Mouse (Mus musculus): ENCODE measurements at regions not wholly inside any gene's neighbourhood (a gene's known extent, or its start where the extent isn't known, plus 50 kb on each side); places are given as distances from the start of the nearest gene placed in this dataset.

GRCm38 (mm10) chr4:56524430-56524985, 215.4 kb upstream of the Gm26657 start:
- no peak overlapping the region for H3K4me2 ChIP-seq (replicated peaks; ENCODE audit: low read depth, low read length, severe bottlenecking)
- ATAC-seq (ENCODE audit: low FRiP score, low read depth) (no peak), DNase-seq (ENCODE audit: low spot score) (no peak)
- TF ChIP-seq POLR2A (IDR thresholded peaks at IDR 0.05; ENCODE audit: borderline replicate concordance, extremely low read depth, insufficient read depth, insufficient read length): no peak
- H3K4me3 ChIP-seq (replicated peaks; ENCODE audit: low read length): no peak overlapping the region
- H3K27me3 ChIP-seq (ENCODE audit: control insufficient read depth, insufficient read depth, low read length): no peaks in the 10 kb centered on the region
- no peak overlapping the region for H3K9ac ChIP-seq (ENCODE audit: low read depth, low read length, severe bottlenecking)
- no peak overlapping the region for H3K27ac ChIP-seq (replicated peaks; ENCODE audit: low read depth, low read length)
- H3K9me3 ChIP-seq (ENCODE audit: control insufficient read depth, low read length): no peaks in the 10 kb centered on the region
- WGBS: 87% methylated on average over 6 of the region's 6 CpGs
- no peaks in the 10 kb centered on the region for H3K36me3 ChIP-seq (ENCODE audit: control insufficient read depth, insufficient read depth, low read length)
- H3K4me1 ChIP-seq (ENCODE audit: control insufficient read depth, insufficient read depth, low read length): no peaks in the 10 kb centered on the region

GRCm38 (mm10) chr4:56507770-56508169, 232.1 kb upstream of the Gm26657 start:
- no peak for ATAC-seq (ENCODE audit: low FRiP score, low read depth)
- WGBS: 89% methylated on average over 4 of the region's 4 CpGs
- no peak overlapping the region for H3K27ac ChIP-seq (replicated peaks; ENCODE audit: low read depth, low read length)
- no peak for TF ChIP-seq POLR2A (IDR thresholded peaks at IDR 0.05; ENCODE audit: borderline replicate concordance, extremely low read depth, insufficient read depth, insufficient read length)
- no peak overlapping the region for H3K9ac ChIP-seq (ENCODE audit: low read depth, low read length, severe bottlenecking)
- no peak overlapping the region for H3K4me3 ChIP-seq (replicated peaks; ENCODE audit: low read length)
- H3K9me3 ChIP-seq (ENCODE audit: control insufficient read depth, low read length): no peaks in the 10 kb centered on the region
- no peaks in the 10 kb centered on the region for H3K4me1 ChIP-seq (ENCODE audit: control insufficient read depth, insufficient read depth, low read length)
- no peaks in the 10 kb centered on the region for H3K27me3 ChIP-seq (ENCODE audit: control insufficient read depth, insufficient read depth, low read length)
- DNase-seq (ENCODE audit: low spot score): no peak
- H3K36me3 ChIP-seq (ENCODE audit: control insufficient read depth, insufficient read depth, low read length): no peaks in the 10 kb centered on the region
- H3K4me2 ChIP-seq (replicated peaks; ENCODE audit: low read depth, low read length, severe bottlenecking): no peak overlapping the region

DNA sequence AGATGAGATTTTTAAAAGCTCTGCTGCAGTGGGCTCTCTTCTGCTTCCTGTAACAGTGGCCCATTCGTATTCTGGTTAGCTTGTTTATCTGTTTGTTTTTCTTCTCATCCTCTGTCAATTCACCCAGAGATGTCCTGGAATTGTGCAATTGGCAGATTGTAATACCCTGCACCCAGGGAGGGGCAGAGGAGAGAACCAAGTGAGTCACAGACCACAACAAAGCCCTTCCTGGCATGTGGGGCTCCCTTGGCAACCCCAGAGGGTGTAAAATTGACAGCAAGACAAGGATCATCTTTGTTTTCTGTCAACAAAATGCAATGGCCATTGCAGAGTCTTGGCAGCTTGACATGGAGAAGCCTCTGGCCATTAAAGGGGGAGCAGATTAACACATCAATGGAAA, 233.1 kb upstream of the Gm26657 start:
- Histone ChIP-seq H3K36me3 (ENCODE audit: control insufficient read depth, insufficient read depth, low read length) (no peaks in the 10 kb centered on the region), H3K27ac (replicated peaks; ENCODE audit: low read depth, low read length) (no peak overlapping the region), H3K4me2 (replicated peaks; ENCODE audit: low read depth, low read length, severe bottlenecking) (no peak overlapping the region), H3K27me3 (ENCODE audit: control insufficient read depth, insufficient read depth, low read length) (no peaks in the 10 kb centered on the region), H3K9me3 (ENCODE audit: control insufficient read depth, low read length) (no peaks in the 10 kb centered on the region), H3K4me1 (ENCODE audit: control insufficient read depth, insufficient read depth, low read length) (no peaks in the 10 kb centered on the region), H3K4me3 (replicated peaks; ENCODE audit: low read length) (no peak overlapping the region), H3K9ac (ENCODE audit: low read depth, low read length, severe bottlenecking) (no peak overlapping the region)
- no peak for TF ChIP-seq POLR2A (IDR thresholded peaks at IDR 0.05; ENCODE audit: borderline replicate concordance, extremely low read depth, insufficient read depth, insufficient read length)
- WGBS: 71% methylated on average over 1 of the region's 1 CpGs
- DNase-seq (ENCODE audit: low spot score) (no peak), ATAC-seq (ENCODE audit: low FRiP score, low read depth) (no peak)

- no peaks in the 10 kb centered on the region for H3K4me1 ChIP-seq (ENCODE audit: control insufficient read depth, insufficient read depth, low read length)
- H3K9me3 ChIP-seq (ENCODE audit: control insufficient read depth, low read length): no peaks in the 10 kb centered on the region
- no peak for TF ChIP-seq POLR2A (IDR thresholded peaks at IDR 0.05; ENCODE audit: borderline replicate concordance, extremely low read depth, insufficient read depth, insufficient read length)
- DNase-seq (ENCODE audit: low spot score) (no peak), ATAC-seq (ENCODE audit: low FRiP score, low read depth) (no peak)
- no peaks in the 10 kb centered on the region for H3K36me3 ChIP-seq (ENCODE audit: control insufficient read depth, insufficient read depth, low read length)
- no peaks in the 10 kb centered on the region for H3K27me3 ChIP-seq (ENCODE audit: control insufficient read depth, insufficient read depth, low read length)
- H3K9ac ChIP-seq (ENCODE audit: low read depth, low read length, severe bottlenecking): no peak overlapping the region
- no peak overlapping the region for H3K4me2 ChIP-seq (replicated peaks; ENCODE audit: low read depth, low read length, severe bottlenecking)
- no peak overlapping the region for H3K27ac ChIP-seq (replicated peaks; ENCODE audit: low read depth, low read length)
- 81% methylated on average over 1 of the region's 1 CpGs for WGBS
- no peak overlapping the region for H3K4me3 ChIP-seq (replicated peaks; ENCODE audit: low read length)
Observed at GRCm38 (mm10) chr4:56506067-56506466, 233.8 kb upstream of the Gm26657 start.

DNA sequence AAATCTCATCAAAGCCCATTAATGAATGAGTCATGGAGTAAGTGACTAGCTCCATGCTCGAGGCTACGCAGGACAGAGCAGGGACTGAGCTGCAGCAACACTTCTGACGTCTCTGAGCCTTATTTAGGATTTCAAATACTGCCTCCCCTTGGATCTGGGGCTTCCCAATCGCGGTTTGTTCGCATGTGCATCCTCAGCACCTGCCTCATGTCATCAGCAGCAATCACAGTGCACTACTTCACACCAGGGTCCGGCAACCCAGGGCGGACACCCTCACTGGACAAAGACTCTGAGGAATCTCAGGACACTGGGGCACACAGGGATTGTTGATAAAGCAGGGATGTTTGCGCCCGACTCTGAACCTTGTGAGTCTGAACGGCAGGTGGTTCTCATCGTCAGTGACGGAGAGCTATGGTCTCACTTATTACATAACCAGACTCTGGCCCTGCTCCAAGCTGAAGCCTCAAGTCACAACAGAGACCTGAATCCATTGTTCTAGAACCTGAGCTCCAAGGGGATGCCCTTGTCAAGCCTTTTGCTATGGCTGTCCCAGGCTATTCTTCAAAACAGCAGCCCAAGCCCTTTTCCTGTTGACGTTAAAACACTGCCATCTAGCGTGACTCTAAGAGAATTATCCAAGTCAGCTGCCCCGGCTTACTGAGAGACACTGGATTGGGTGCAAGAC, 247.2 kb upstream of the Gm26657 start:
- no peak overlapping the region for H3K4me3 ChIP-seq (replicated peaks; ENCODE audit: low read length)
- peak; percentile 94 for DNase-seq (ENCODE audit: low spot score)
- H3K9me3 ChIP-seq (ENCODE audit: control insufficient read depth, low read length): no peaks in the 10 kb centered on the region
- no peaks in the 10 kb centered on the region for H3K27me3 ChIP-seq (ENCODE audit: control insufficient read depth, insufficient read depth, low read length)
- H3K9ac ChIP-seq (ENCODE audit: low read depth, low read length, severe bottlenecking): no peak overlapping the region
- no peaks in the 10 kb centered on the region for H3K36me3 ChIP-seq (ENCODE audit: control insufficient read depth, insufficient read depth, low read length)
- ATAC-seq (ENCODE audit: low FRiP score, low read depth): peak; percentile 37; the same call in 1 of the 2 replicates
- H3K4me2 ChIP-seq (replicated peaks; ENCODE audit: low read depth, low read length, severe bottlenecking): no peak overlapping the region
- no peaks in the 10 kb centered on the region for H3K4me1 ChIP-seq (ENCODE audit: control insufficient read depth, insufficient read depth, low read length)
- no peak overlapping the region for H3K27ac ChIP-seq (replicated peaks; ENCODE audit: low read depth, low read length)
- 49% methylated on average over 16 of the region's 16 CpGs for WGBS
- TF ChIP-seq POLR2A (IDR thresholded peaks at IDR 0.05; ENCODE audit: borderline replicate concordance, extremely low read depth, insufficient read depth, insufficient read length): no peak

All from limb, embryonic 14.5 days (tissue).